Mouse (Mus musculus) limb, embryonic 14.5 days (tissue): Measurements from ENCODE around the gene Comp. TPM values are rescaled to one million over a fixed set of nuclear protein-coding genes. Genes with fewer than 3 reads are reported as not detected.

ENCODE experiments used
- ATAC-seq: fragments of 200-750 bp; cut with Nextera tagmentation; 2 replicates; pipeline ENCODE4 v1.8.0; 2017; ENCODE audit warnings: low read depth, moderate number of reproducible peaks, moderate TSS enrichment; ENCODE audit not compliant: low FRiP score
- DNase-seq: peaks from one replicate; pipeline ENCODE4 v3.0.0-alpha.2; 2015; ENCODE audit warnings: low spot score
- H3K27ac ChIP-seq: fragments of 300-500 bp; sonication (generic); replicated peaks from 2 replicates; pipeline ENCODE4 v1.5.1; 2014; ENCODE audit warnings: low read depth, mild to moderate bottlenecking, low read length, moderate library complexity, mixed read lengths
- H3K27me3 ChIP-seq: fragments of 300-500 bp; sonication (generic); 2 replicates; pipeline ENCODE4 v1.6.1; 2014; ENCODE audit warnings: low read length, mixed read lengths; ENCODE audit not compliant: control insufficient read depth, insufficient read depth
- H3K36me3 ChIP-seq: fragments of 300-500 bp; sonication (generic); 2 replicates; pipeline ENCODE4 v1.6.1; 2014; ENCODE audit warnings: mild to moderate bottlenecking, low read length, moderate library complexity, mixed read lengths; ENCODE audit not compliant: control insufficient read depth, insufficient read depth
- H3K4me1 ChIP-seq: fragments of 300-500 bp; sonication (generic); 2 replicates; pipeline ENCODE4 v1.6.1; 2014; ENCODE audit warnings: antibody characterized with exemption, low read length, mixed read lengths; ENCODE audit not compliant: control insufficient read depth, insufficient read depth
- H3K4me2 ChIP-seq: fragments of 300-500 bp; sonication (generic); replicated peaks from 2 replicates; pipeline ENCODE4 v1.6.1; 2014; ENCODE audit warnings: low read depth, mild to moderate bottlenecking, low read length, moderate library complexity; ENCODE audit not compliant: severe bottlenecking
- H3K4me3 ChIP-seq: fragments of 300-500 bp; sonication (generic); replicated peaks from 2 replicates; pipeline ENCODE4 v1.5.1; 2014; ENCODE audit warnings: low read length
- H3K9ac ChIP-seq: fragments of 300-500 bp; sonication (generic); 2 replicates; pipeline ENCODE4 v1.6.1; 2014; ENCODE audit warnings: mild to moderate bottlenecking, low read depth, low read length, moderate library complexity; ENCODE audit not compliant: severe bottlenecking
- H3K9me3 ChIP-seq: fragments of 300-500 bp; sonication (generic); 2 replicates; pipeline ENCODE4 v1.6.1; 2016; ENCODE audit warnings: low read length; ENCODE audit not compliant: control insufficient read depth
- POLR2A ChIP-seq: fragments of 200-500 bp; IDR thresholded peaks from 2 replicates; pipeline ENCODE4 v1.8.0; 2012; ENCODE audit warnings: inconsistent platforms, mild to moderate bottlenecking, moderate library complexity, borderline replicate concordance; ENCODE audit not compliant: insufficient read depth, insufficient read length; ENCODE audit errors: extremely low read depth
- WGBS: fragments of 180-500 bp; shearing (Covaris S2); extraction: QIAGEN DNeasy Blood & Tissue Kit; methylation state at CpG from one replicate; pipeline ENCODE4 v1.1.7; 2014; 5-methylcytosine and 5-hydroxymethylcytosine counted together
- polyA plus RNA-seq, 2 experiments: library from polyadenylated mRNA; depleted of rRNA in 1 of 2; stranded (reverse) in 1 of 2; unstranded in 1 of 2; fragments of >200 nt; fragmentation: Nextera tagmentation in 1 of 2; extraction: Ambion mirVana in 1 of 2; gene quantifications; 2 replicates each; pipeline versions ENCODE4 v1.2.1 to v1.2.3; 2012 to 2014

Comp gene
- polyA plus RNA-seq, 2 experiments: 46.3 to 136 TPM

DNA sequence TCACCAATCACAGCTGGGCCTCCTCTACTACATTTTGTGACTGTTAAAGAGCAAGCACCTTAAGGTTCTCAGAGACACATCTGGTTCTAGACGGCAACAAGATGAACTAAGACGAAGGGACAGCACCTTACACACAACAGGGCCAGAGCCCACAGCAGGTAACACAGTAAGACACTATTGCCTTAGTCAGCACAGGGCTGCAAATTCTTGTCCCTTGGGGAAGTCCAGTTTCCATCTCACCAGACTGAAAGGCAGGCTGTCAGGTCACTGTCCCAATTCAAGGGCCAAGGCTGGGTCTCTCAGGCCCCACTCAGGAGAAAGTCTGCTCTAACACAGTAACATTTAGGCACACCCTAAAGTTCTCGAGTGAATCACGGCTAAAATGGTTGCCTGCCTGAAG is 25.9 kb upstream of the Comp start:
- Histone ChIP-seq H3K9me3 (no peaks in the 10 kb centered on the region), H3K4me3 (no peak overlapping the region), H3K36me3 (peaks cover 52% of the 10 kb centered on the region), H3K4me2 (no peak overlapping the region), H3K27me3 (no peaks in the 10 kb centered on the region), H3K27ac (no peak overlapping the region), H3K9ac (no peak overlapping the region), H3K4me1 (peaks cover 35% of the 10 kb centered on the region)
- no peak for TF ChIP-seq POLR2A
- WGBS: 89% methylated on average over 4 of the region's 4 CpGs
- DNase-seq: no peak
- no peak for ATAC-seq

GRCm38 (mm10) chr8:70347860-70348420 is 25.4 kb upstream of the Comp start:
- Histone ChIP-seq H3K4me2 (no peak overlapping the region), H3K4me1 (peaks cover 35% of the 10 kb centered on the region)
- 78% methylated on average over 1 of the region's 1 CpGs for WGBS

GRCm38 (mm10) chr8:70351035-70351999 is 22.0 kb upstream of the Comp start:
- Histone ChIP-seq H3K27me3 (no peaks in the 10 kb centered on the region), H3K4me3 (peak overlapping the region; percentile 99), H3K9ac (peak overlapping the region; percentile 93), H3K27ac (no peak overlapping the region), H3K4me1 (peaks cover 28% of the 10 kb centered on the region), H3K36me3 (peaks cover 34% of the 10 kb centered on the region), H3K4me2 (peak overlapping the region; percentile 95), H3K9me3 (no peaks in the 10 kb centered on the region)
- ATAC-seq (no peak), DNase-seq (no peak)
- TF ChIP-seq POLR2A: no peak
- WGBS: 39% methylated on average over 15 of the region's 15 CpGs

More at GRCm38 (mm10) chr8:70347860-70348420, 25.4 kb upstream of the Comp start:
- H3K9ac ChIP-seq: no peak overlapping the region
- no peak for TF ChIP-seq POLR2A
- no peak for DNase-seq
- no peak for ATAC-seq
- peaks cover 49% of the 10 kb centered on the region for H3K36me3 ChIP-seq
- H3K9me3 ChIP-seq: no peaks in the 10 kb centered on the region
- no peak overlapping the region for H3K4me3 ChIP-seq
- H3K27me3 ChIP-seq: no peaks in the 10 kb centered on the region
- no peak overlapping the region for H3K27ac ChIP-seq

DNA sequence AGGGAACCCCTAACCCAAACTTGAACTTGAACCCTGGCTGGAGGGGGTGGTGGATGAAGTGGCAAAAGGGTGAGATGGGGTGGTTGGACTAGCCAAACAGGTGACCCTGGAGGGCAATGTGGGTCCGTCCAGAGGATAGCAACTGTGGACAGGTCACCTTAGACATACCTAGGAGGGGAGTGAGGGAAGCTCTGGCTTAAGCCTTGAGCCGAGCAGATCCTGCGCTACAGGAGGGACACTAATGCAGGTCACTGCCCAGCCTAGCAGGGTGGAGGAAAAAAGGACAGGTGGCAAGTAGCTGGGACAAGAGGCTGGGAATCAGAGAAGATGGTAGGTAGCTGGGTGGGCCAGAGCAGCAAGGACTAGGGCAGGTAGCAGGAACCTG is 21.4 kb upstream of the Comp start:
- Histone ChIP-seq H3K4me2 (peak overlapping the region; percentile 95), H3K36me3 (peaks cover 27% of the 10 kb centered on the region), H3K27ac (no peak overlapping the region), H3K9me3 (no peaks in the 10 kb centered on the region), H3K4me1 (peaks cover 28% of the 10 kb centered on the region), H3K4me3 (peak overlapping the region; percentile 99), H3K9ac (peak overlapping the region; percentile 93), H3K27me3 (no peaks in the 10 kb centered on the region)
- TF ChIP-seq POLR2A: no peak
- DNase-seq (no peak), ATAC-seq (no peak)
- 24% methylated on average over 3 of the region's 3 CpGs for WGBS

GRCm38 (mm10) chr8:70352657-70353151 is 20.7 kb upstream of the Comp start:
- no peak for DNase-seq
- Histone ChIP-seq H3K36me3 (peaks cover 26% of the 10 kb centered on the region), H3K9ac (peak overlapping the region; percentile 93), H3K27ac (peak overlapping the region; percentile 83), H3K4me3 (peak overlapping the region; percentile 99), H3K9me3 (no peaks in the 10 kb centered on the region), H3K27me3 (no peaks in the 10 kb centered on the region), H3K4me1 (peaks cover 28% of the 10 kb centered on the region), H3K4me2 (peak overlapping the region; percentile 95)
- WGBS: 0% methylated on average over 38 of the region's 64 CpGs
- ATAC-seq: peak; percentile 56
- TF ChIP-seq POLR2A: no peak
